Mouse (Mus musculus) layer of hippocampus, postnatal 10 days (tissue): ENCODE results near the gene Ube2d3. TPM values are rescaled to one million over a fixed set of nuclear protein-coding genes. Genes with fewer than 3 reads are reported as not detected.
"Not testable (repeated sequence)": the region's sequence is repeated elsewhere in the genome, so short reads cannot be mapped to it uniquely, and the experiment has no call there.

Source experiments
- DNase-seq, 2 experiments: peaks; one replicate each; pipeline ENCODE4 v3.0.0; 2021; ENCODE audit warnings: low spot score in 2 of 2
- total RNA-seq, 2 experiments: library from RNA; stranded (reverse); gene quantifications; 2 replicates each; pipeline ENCODE4 v1.2.3; 2021

The Ube2d3 gene
- total RNA-seq, 2 experiments from 2014 or later = 258 to 279 TPM

- no peak for DNase-seq
Measured at GRCm38 (mm10) chr3:135436901-135437616, 890 bp upstream of the Ube2d3 start.

GRCm38 (mm10) chr3:135438531-135438912 is 573 bp downstream of the Ube2d3 start:
- DNase-seq = peak; percentile 98

GRCm38 (mm10) chr3:135438913-135439531 is 1.1 kb downstream of the Ube2d3 start:
- peak; percentile 74 to 82 for DNase-seq

- no peak for DNase-seq
Measured at GRCm38 (mm10) chr3:135439651-135440050, 1.7 kb downstream of the Ube2d3 start.

GRCm38 (mm10) chr3:135440221-135440620 is 2.3 kb downstream of the Ube2d3 start:
- DNase-seq = peak; percentile 17 to 27

GRCm38 (mm10) chr3:135440621-135441020 is 2.7 kb downstream of the Ube2d3 start:
- no peak for DNase-seq

GRCm38 (mm10) chr3:135444930-135445329 is 7.0 kb downstream of the Ube2d3 start:
- no peak for DNase-seq

- DNase-seq = no peak
Measured at GRCm38 (mm10) chr3:135458981-135459380, 21.0 kb downstream of the Ube2d3 start.

- no peak for DNase-seq
Measured at GRCm38 (mm10) chr3:135468402-135468801, 30.5 kb downstream of the Ube2d3 start.

- DNase-seq = no peak
Measured at GRCm38 (mm10) chr3:135469146-135469545, 31.2 kb downstream of the Ube2d3 start.

- peak; percentile 47 to 55 for DNase-seq
Measured at GRCm38 (mm10) chr3:135469974-135470373, 32.0 kb downstream of the Ube2d3 start.

- no peak for DNase-seq
Measured at GRCm38 (mm10) chr3:135470823-135471222, 32.9 kb downstream of the Ube2d3 start.

GRCm38 (mm10) chr3:135475025-135475424 is 37.1 kb downstream of the Ube2d3 start:
- no peak for DNase-seq

- DNase-seq = no peak
Measured at GRCm38 (mm10) chr3:135476286-135476685, 38.3 kb downstream of the Ube2d3 start.

GRCm38 (mm10) chr3:135476977-135477376 is 39.0 kb downstream of the Ube2d3 start:
- DNase-seq = no peak

- not testable (repeated sequence) for DNase-seq
Measured at GRCm38 (mm10) chr3:135479090-135479489, 41.1 kb downstream of the Ube2d3 start.

- no peak for DNase-seq
Measured at GRCm38 (mm10) chr3:135480767-135481166, 42.8 kb downstream of the Ube2d3 start.

GRCm38 (mm10) chr3:135481608-135482007 is 43.7 kb downstream of the Ube2d3 start:
- no peak for DNase-seq

- DNase-seq = not testable (repeated sequence)
Measured at GRCm38 (mm10) chr3:135484650-135485049, 46.7 kb downstream of the Ube2d3 start.

GRCm38 (mm10) chr3:135485128-135485899 is 47.4 kb downstream of the Ube2d3 start, which contains the start of gene Manba:
Manba (plus strand) TSS chr3:135485611.
- DNase-seq = peak; percentile 42 to 64

- DNase-seq = no peak
Measured at GRCm38 (mm10) chr3:135485900-135486241, 47.9 kb downstream of the Ube2d3 start.

- DNase-seq = no peak
Measured at GRCm38 (mm10) chr3:135486351-135486750, 48.4 kb downstream of the Ube2d3 start.
